Mouse (Mus musculus) limb, embryonic 13.5 days (tissue): ENCODE measurements around the gene Anks1b. TPM values are rescaled to one million over a fixed set of nuclear protein-coding genes. Genes with fewer than 3 reads are reported as not detected.
A peak's percentile ranks its signal among the peaks of the same experiment; 100 is the strongest.

Source experiments
- ATAC-seq: fragments of 200-750 bp; cut with Nextera tagmentation; 2 replicates; pipeline ENCODE4 v1.8.0; 2017; ENCODE audit warnings: low read depth, moderate number of reproducible peaks, moderate TSS enrichment; ENCODE audit not compliant: low FRiP score
- H3K27ac ChIP-seq: fragments of 300-500 bp; sonication (generic); 2 replicates; pipeline ENCODE4 v1.5.1; 2015; ENCODE audit warnings: inconsistent platforms, mild to moderate bottlenecking, moderate library complexity
- H3K27me3 ChIP-seq: fragments of 300-500 bp; sonication (generic); 2 replicates; pipeline ENCODE4 v1.6.1; 2015; ENCODE audit warnings: mild to moderate bottlenecking, inconsistent platforms
- H3K36me3 ChIP-seq: fragments of 300-500 bp; sonication (generic); 2 replicates; pipeline ENCODE4 v1.6.1; 2015; ENCODE audit warnings: inconsistent platforms, mild to moderate bottlenecking, moderate library complexity
- H3K4me1 ChIP-seq: fragments of 300-500 bp; sonication (generic); 2 replicates; pipeline ENCODE4 v1.6.1; 2015; ENCODE audit warnings: inconsistent platforms
- H3K4me2 ChIP-seq: fragments of 300-500 bp; sonication (generic); replicated peaks from 2 replicates; pipeline ENCODE4 v1.6.1; 2015; ENCODE audit warnings: inconsistent platforms, mild to moderate bottlenecking, moderate library complexity
- H3K4me3 ChIP-seq: fragments of 300-500 bp; sonication (generic); 2 replicates; pipeline ENCODE4 v1.5.1; 2015; ENCODE audit warnings: moderate library complexity, mild to moderate bottlenecking, inconsistent platforms
- H3K9ac ChIP-seq: fragments of 300-500 bp; sonication (generic); 2 replicates; pipeline ENCODE4 v1.6.1; 2015; ENCODE audit warnings: mild to moderate bottlenecking, inconsistent platforms
- H3K9me3 ChIP-seq: fragments of 300-500 bp; sonication (generic); 2 replicates; pipeline ENCODE4 v1.6.1; 2016; ENCODE audit warnings: inconsistent platforms
- WGBS: fragments of 180-500 bp; shearing (Covaris S2); methylation state at CpG from one replicate; pipeline ENCODE4 v1.1.7; 2015; 5-methylcytosine and 5-hydroxymethylcytosine counted together
- polyA plus RNA-seq: library from polyadenylated mRNA; unstranded; fragments of >200 nt; fragmentation: Nextera tagmentation; extraction: Ambion mirVana; gene quantifications from 2 replicates; pipeline ENCODE4 v1.2.1, GENCODE M21; 2015

Gene Anks1b
- polyA plus RNA-seq, 1 experiment from 2014 or later = 2.9 TPM

- H3K9me3 ChIP-seq = no peaks in the 10 kb centered on the region
- peaks cover 3% of the 10 kb centered on the region for H3K27me3 ChIP-seq
- H3K27ac ChIP-seq = no peak overlapping the region
- H3K4me2 ChIP-seq = no peak overlapping the region
- no peaks in the 10 kb centered on the region for H3K36me3 ChIP-seq
- WGBS = 85% methylated on average over 11 of the region's 11 CpGs
- no peak overlapping the region for H3K9ac ChIP-seq
- ATAC-seq = no peak
- no peak overlapping the region for H3K4me3 ChIP-seq
- H3K4me1 ChIP-seq = no peaks in the 10 kb centered on the region
Observed at GRCm38 (mm10) chr10:90892728-90893127, 1019.4 kb downstream of the Anks1b start.

DNA sequence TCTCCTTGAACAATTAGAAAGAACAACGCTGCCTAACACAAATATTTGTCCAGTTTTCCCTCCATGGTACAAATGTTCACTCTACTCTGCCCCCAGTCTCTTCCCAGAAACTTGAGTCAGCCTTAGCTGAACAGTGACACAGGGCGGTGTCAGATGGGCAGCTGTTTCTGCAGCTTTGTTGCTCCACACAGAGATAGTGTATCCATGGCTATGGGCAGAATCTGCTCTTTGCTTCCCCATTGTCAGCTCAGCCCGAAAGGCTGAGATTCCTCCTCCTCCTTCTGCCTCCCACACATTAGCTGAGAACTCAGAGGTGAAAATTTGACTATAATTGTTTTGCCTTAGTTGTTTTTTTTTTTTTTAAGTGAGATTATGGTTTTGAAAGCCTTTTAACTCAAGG is 1024.6 kb downstream of the Anks1b start:
- Histone ChIP-seq H3K27ac (no peak overlapping the region), H3K4me1 (no peaks in the 10 kb centered on the region), H3K4me3 (no peak overlapping the region), H3K9ac (no peak overlapping the region), H3K36me3 (no peaks in the 10 kb centered on the region), H3K27me3 (peaks cover 10% of the 10 kb centered on the region; the same call in 1 of the 2 replicates), H3K9me3 (no peaks in the 10 kb centered on the region), H3K4me2 (no peak overlapping the region)
- 67% methylated on average over 3 of the region's 3 CpGs for WGBS
- ATAC-seq = no peak

- Histone ChIP-seq H3K36me3 (no peaks in the 10 kb centered on the region), H3K9ac (no peak overlapping the region), H3K27ac (no peak overlapping the region), H3K27me3 (peaks cover 5% of the 10 kb centered on the region; the same call in 1 of the 2 replicates), H3K4me3 (no peak overlapping the region), H3K4me2 (no peak overlapping the region), H3K4me1 (no peaks in the 10 kb centered on the region), H3K9me3 (no peaks in the 10 kb centered on the region)
- peak; percentile 19; the same call in 1 of the 2 replicates for ATAC-seq
Observed at GRCm38 (mm10) chr10:90904185-90904584, 1030.9 kb downstream of the Anks1b start.

GRCm38 (mm10) chr10:90907381-90907780 is 1034.1 kb downstream of the Anks1b start:
- ATAC-seq = no peak
- Histone ChIP-seq H3K4me1 (no peaks in the 10 kb centered on the region), H3K27ac (no peak overlapping the region), H3K27me3 (no peaks in the 10 kb centered on the region; the same call in 1 of the 2 replicates), H3K36me3 (no peaks in the 10 kb centered on the region), H3K9ac (no peak overlapping the region), H3K4me2 (no peak overlapping the region), H3K9me3 (no peaks in the 10 kb centered on the region), H3K4me3 (no peak overlapping the region)
- WGBS = 75% methylated on average over 8 of the region's 8 CpGs

GRCm38 (mm10) chr10:90923476-90923875 is 1050.2 kb downstream of the Anks1b start:
- Histone ChIP-seq H3K9ac (no peak overlapping the region), H3K4me2 (no peak overlapping the region), H3K9me3 (0 out of 2 replicates have a peak, but pooled peaks cover under 1% of the 10 kb centered on the region), H3K4me3 (no peak overlapping the region), H3K4me1 (no peaks in the 10 kb centered on the region), H3K27ac (no peak overlapping the region), H3K27me3 (no peaks in the 10 kb centered on the region), H3K36me3 (no peaks in the 10 kb centered on the region)
- no peak for ATAC-seq
- WGBS = 87% methylated on average over 7 of the region's 7 CpGs

- H3K27me3 ChIP-seq = no peaks in the 10 kb centered on the region
- no peak for ATAC-seq
- no peak overlapping the region for H3K9ac ChIP-seq
- H3K9me3 ChIP-seq = 0 out of 2 replicates have a peak, but pooled peaks cover 2% of the 10 kb centered on the region
- no peak overlapping the region for H3K4me2 ChIP-seq
- H3K4me3 ChIP-seq = no peak overlapping the region
- WGBS = 51% methylated on average over 5 of the region's 5 CpGs
- H3K4me1 ChIP-seq = no peaks in the 10 kb centered on the region
- H3K36me3 ChIP-seq = no peaks in the 10 kb centered on the region
- no peak overlapping the region for H3K27ac ChIP-seq
Observed at GRCm38 (mm10) chr10:90933088-90933487, 1059.8 kb downstream of the Anks1b start.

DNA sequence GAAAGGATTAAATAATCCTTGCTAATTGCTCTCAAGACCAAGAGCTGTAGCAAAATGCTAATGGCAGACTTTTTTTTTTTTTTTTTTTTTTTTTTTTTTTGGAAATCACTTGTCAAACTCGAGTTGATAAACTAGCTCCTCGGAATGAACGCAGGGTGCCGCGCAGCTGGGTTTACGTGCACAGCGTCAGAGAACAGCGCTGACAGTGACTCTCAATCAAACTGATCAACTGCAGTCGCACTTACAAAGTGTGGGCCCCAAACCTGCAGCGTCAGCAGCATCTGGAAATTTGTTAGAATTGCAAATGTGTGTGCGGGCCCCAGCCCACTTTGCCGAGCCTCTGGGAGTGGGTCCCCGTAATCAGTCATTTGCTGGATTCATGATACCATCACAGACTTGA is 1061.4 kb downstream of the Anks1b start:
- WGBS = 50% methylated on average over 13 of the region's 13 CpGs

GRCm38 (mm10) chr10:90937721-90938460 is 1064.6 kb downstream of the Anks1b start:
- no peaks in the 10 kb centered on the region for H3K9me3 ChIP-seq

More for the DNA sequence above, 1061.4 kb downstream of the Anks1b start:
- no peak overlapping the region for H3K4me2 ChIP-seq
- no peak overlapping the region for H3K9ac ChIP-seq
- H3K36me3 ChIP-seq = no peaks in the 10 kb centered on the region
- no peak overlapping the region for H3K27ac ChIP-seq
- H3K4me3 ChIP-seq = no peak overlapping the region
- no peak for ATAC-seq
- H3K27me3 ChIP-seq = no peaks in the 10 kb centered on the region
- no peaks in the 10 kb centered on the region for H3K9me3 ChIP-seq
- no peaks in the 10 kb centered on the region for H3K4me1 ChIP-seq

GRCm38 (mm10) chr10:90940521-90941520 is 1067.5 kb downstream of the Anks1b start:
- H3K9ac ChIP-seq = no peak overlapping the region
- WGBS = 77% methylated on average over 15 of the region's 15 CpGs
- H3K36me3 ChIP-seq = no peaks in the 10 kb centered on the region
- H3K27ac ChIP-seq = no peak overlapping the region
- no peaks in the 10 kb centered on the region for H3K9me3 ChIP-seq
- H3K4me1 ChIP-seq = no peaks in the 10 kb centered on the region
- no peaks in the 10 kb centered on the region for H3K27me3 ChIP-seq
- H3K4me3 ChIP-seq = no peak overlapping the region
- no peak overlapping the region for H3K4me2 ChIP-seq
- no peak for ATAC-seq

More at GRCm38 (mm10) chr10:90937721-90938460, 1064.6 kb downstream of the Anks1b start:
- no peak for ATAC-seq
- Histone ChIP-seq H3K27ac (no peak overlapping the region), H3K4me3 (no peak overlapping the region), H3K9ac (no peak overlapping the region), H3K27me3 (no peaks in the 10 kb centered on the region), H3K4me1 (no peaks in the 10 kb centered on the region), H3K36me3 (no peaks in the 10 kb centered on the region), H3K4me2 (no peak overlapping the region)
- 83% methylated on average over 5 of the region's 5 CpGs for WGBS

- H3K27ac ChIP-seq = no peak overlapping the region
- no peak for ATAC-seq
- no peaks in the 10 kb centered on the region for H3K27me3 ChIP-seq
- 85% methylated on average over 14 of the region's 14 CpGs for WGBS
- H3K4me1 ChIP-seq = no peaks in the 10 kb centered on the region
- H3K4me2 ChIP-seq = no peak overlapping the region
- H3K9me3 ChIP-seq = no peaks in the 10 kb centered on the region
- no peak overlapping the region for H3K9ac ChIP-seq
- H3K4me3 ChIP-seq = no peak overlapping the region
- no peaks in the 10 kb centered on the region for H3K36me3 ChIP-seq
Observed at GRCm38 (mm10) chr10:90942001-90942700, 1068.8 kb downstream of the Anks1b start.

DNA sequence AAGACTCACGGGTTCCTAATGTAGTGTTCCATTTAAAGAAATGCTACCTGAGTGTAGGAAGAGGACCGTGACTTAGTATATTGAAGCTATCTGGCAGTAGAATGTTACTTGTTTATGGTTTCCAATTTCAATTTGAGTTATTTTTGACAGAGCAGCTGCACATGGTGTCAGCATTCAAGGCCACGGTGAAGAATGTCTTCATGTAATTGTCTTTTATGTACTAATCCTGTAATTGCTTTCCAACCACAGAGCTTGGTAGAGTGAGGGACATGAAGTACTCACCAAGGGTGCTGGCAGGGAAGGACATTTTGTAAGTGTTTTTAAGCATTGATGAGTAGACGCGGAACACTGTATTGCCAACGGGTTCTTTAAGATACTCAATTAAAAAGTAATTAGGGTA is 1073.7 kb downstream of the Anks1b start:
- Histone ChIP-seq H3K4me1 (0 out of 2 replicates have a peak, but pooled peaks cover 4% of the 10 kb centered on the region), H3K4me3 (no peak overlapping the region), H3K36me3 (no peaks in the 10 kb centered on the region), H3K4me2 (no peak overlapping the region), H3K27ac (no peak overlapping the region), H3K9ac (no peak overlapping the region), H3K9me3 (no peaks in the 10 kb centered on the region), H3K27me3 (no peaks in the 10 kb centered on the region)
- no peak for ATAC-seq
- 83% methylated on average over 6 of the region's 6 CpGs for WGBS
